Mouse (Mus musculus): Measurements from ENCODE around the gene Strip1.

DNA sequence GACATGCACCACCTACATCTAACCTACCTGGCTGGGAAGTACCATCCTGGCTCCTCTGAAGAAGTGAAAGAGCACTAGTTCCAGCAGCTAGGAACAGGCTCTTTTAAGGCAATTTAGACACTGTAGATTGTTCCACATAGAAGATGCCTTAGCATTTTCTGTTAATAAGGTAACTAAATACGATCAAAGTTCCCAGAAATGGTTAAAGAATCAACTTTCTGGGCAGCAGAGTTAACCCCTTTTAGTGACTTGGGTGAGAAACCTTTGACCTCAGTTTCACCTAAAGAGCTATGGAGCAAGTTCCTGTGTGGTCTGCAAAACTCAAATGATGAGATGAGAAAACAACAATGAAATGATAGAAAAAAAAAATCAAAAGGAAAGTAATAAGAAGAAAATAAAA is 33.1 kb upstream of the Strip1 start:
- TF ChIP-seq GATA1 (IDR thresholded peaks at IDR 0.05; ENCODE audit: low read length) (no peak), TAL1 (IDR thresholded peaks at IDR 0.05; ENCODE audit: low read length) (no peak)

All from erythroblast, embryonic 14.5 days (primary cell).